Mouse (Mus musculus) hindbrain, embryonic 12.5 days (tissue): Measurements from ENCODE around the gene Gm47995. TPM values are rescaled to one million over a fixed set of nuclear protein-coding genes. Genes with fewer than 3 reads are reported as not detected.
A peak's percentile ranks its signal among the peaks of the same experiment; 100 is the strongest.
"Not testable (repeated sequence)": the region's sequence is repeated elsewhere in the genome, so short reads cannot be mapped to it uniquely, and the experiment has no call there.

ENCODE experiments used
- ATAC-seq: fragments of 200-750 bp; cut with Nextera tagmentation; 2 replicates; pipeline ENCODE4 v1.8.0; 2017; ENCODE audit warnings: moderate TSS enrichment; ENCODE audit not compliant: low FRiP score
- H3K27ac ChIP-seq: fragments of 300-500 bp; sonication (generic); 2 replicates; pipeline ENCODE4 v1.5.1; 2016; ENCODE audit warnings: mild to moderate bottlenecking
- H3K27me3 ChIP-seq: fragments of 300-500 bp; sonication (generic); 2 replicates; pipeline ENCODE4 v1.6.1; 2016; ENCODE audit warnings: mild to moderate bottlenecking
- H3K36me3 ChIP-seq: fragments of 300-500 bp; sonication (generic); 2 replicates; pipeline ENCODE4 v1.6.1; 2016; ENCODE audit warnings: mild to moderate bottlenecking
- H3K4me1 ChIP-seq: fragments of 300-500 bp; sonication (generic); 2 replicates; pipeline ENCODE4 v1.6.1; 2016
- H3K4me2 ChIP-seq: fragments of 300-500 bp; sonication (generic); replicated peaks from 2 replicates; pipeline ENCODE4 v1.6.1; 2016; ENCODE audit warnings: mild to moderate bottlenecking
- H3K4me3 ChIP-seq: fragments of 300-500 bp; sonication (generic); 2 replicates; pipeline ENCODE4 v1.5.1; 2016; ENCODE audit warnings: mild to moderate bottlenecking
- H3K9ac ChIP-seq: fragments of 300-500 bp; sonication (generic); 2 replicates; pipeline ENCODE4 v1.6.1; 2016; ENCODE audit warnings: mild to moderate bottlenecking, moderate library complexity
- H3K9me3 ChIP-seq: fragments of 300-500 bp; sonication (generic); replicated peaks from 2 replicates; pipeline ENCODE4 v1.6.1; 2016; ENCODE audit warnings: mild to moderate bottlenecking
- WGBS: fragments of 180-500 bp; shearing (Covaris S2); methylation state at CpG from one replicate; pipeline ENCODE4 v1.1.7; 2016; 5-methylcytosine and 5-hydroxymethylcytosine counted together
- polyA plus RNA-seq: library from polyadenylated mRNA; unstranded; fragments of >200 nt; fragmentation: Nextera tagmentation; extraction: Ambion mirVana; gene quantifications from 2 replicates; pipeline ENCODE4 v1.2.1, GENCODE M21; 2016

The Gm47995 gene
- polyA plus RNA-seq, 1 experiment from 2014 or later = not detected

- Histone ChIP-seq H3K4me3 (no peak overlapping the region), H3K4me2 (no peak overlapping the region), H3K27ac (no peak overlapping the region), H3K27me3 (no peaks in the 10 kb centered on the region), H3K9me3 (no peaks in the 10 kb centered on the region), H3K9ac (no peak overlapping the region), H3K36me3 (no peaks in the 10 kb centered on the region), H3K4me1 (peaks cover 17% of the 10 kb centered on the region)
- no peak for ATAC-seq
- 78% methylated on average over 3 of the region's 3 CpGs for WGBS
Measured at GRCm38 (mm10) chr1:151168637-151169036, 29.6 kb upstream of the Gm47995 start.

GRCm38 (mm10) chr1:151171572-151172461, 26.4 kb upstream of the Gm47995 start:
- H3K4me1 ChIP-seq = peaks cover 14% of the 10 kb centered on the region
- H3K9me3 ChIP-seq = no peaks in the 10 kb centered on the region
- H3K36me3 ChIP-seq = no peaks in the 10 kb centered on the region
- no peak overlapping the region for H3K4me2 ChIP-seq
- H3K27ac ChIP-seq = no peak overlapping the region
- no peak for ATAC-seq
- no peak overlapping the region for H3K4me3 ChIP-seq
- H3K9ac ChIP-seq = no peak overlapping the region
- WGBS = 78% methylated on average over 2 of the region's 2 CpGs
- H3K27me3 ChIP-seq = no peaks in the 10 kb centered on the region

GRCm38 (mm10) chr1:151177030-151177936, 21.0 kb upstream of the Gm47995 start:
- Histone ChIP-seq H3K36me3 (no peaks in the 10 kb centered on the region), H3K27ac (no peak overlapping the region), H3K4me1 (peaks cover 13% of the 10 kb centered on the region), H3K4me3 (peak overlapping the region; percentile 7), H3K9ac (no peak overlapping the region), H3K4me2 (peak overlapping the region; percentile 36), H3K9me3 (no peaks in the 10 kb centered on the region), H3K27me3 (no peaks in the 10 kb centered on the region)
- WGBS = 6% methylated on average over 9 of the region's 10 CpGs
- peak; percentile 68; the same call in 1 of the 2 replicates for ATAC-seq

- Histone ChIP-seq H3K9me3 (no peaks in the 10 kb centered on the region), H3K4me2 (peak overlapping the region; percentile 36), H3K27ac (0 out of 2 replicates have a peak overlapping the region, but pooled peaks have one; percentile 24), H3K4me3 (peak overlapping the region; percentile 7), H3K9ac (no peak overlapping the region), H3K27me3 (no peaks in the 10 kb centered on the region), H3K36me3 (no peaks in the 10 kb centered on the region), H3K4me1 (peaks cover 13% of the 10 kb centered on the region)
- WGBS = 6% methylated on average over 4 of the region's 4 CpGs
- ATAC-seq = no peak
Measured at GRCm38 (mm10) chr1:151177937-151178271, 20.3 kb upstream of the Gm47995 start.

- no peak overlapping the region for H3K9ac ChIP-seq
- H3K4me2 ChIP-seq = no peak overlapping the region
- H3K4me1 ChIP-seq = peaks cover 13% of the 10 kb centered on the region
- no peaks in the 10 kb centered on the region for H3K27me3 ChIP-seq
- peak; percentile 68 for ATAC-seq
- 22% methylated on average over 2 of the region's 2 CpGs for WGBS
- no peaks in the 10 kb centered on the region for H3K36me3 ChIP-seq
- H3K9me3 ChIP-seq = no peaks in the 10 kb centered on the region
- H3K4me3 ChIP-seq = no peak overlapping the region
- H3K27ac ChIP-seq = no peak overlapping the region
Measured at GRCm38 (mm10) chr1:151178505-151179083, 19.7 kb upstream of the Gm47995 start.

- Histone ChIP-seq H3K27me3 (no peaks in the 10 kb centered on the region), H3K4me1 (peaks cover 13% of the 10 kb centered on the region), H3K36me3 (no peaks in the 10 kb centered on the region), H3K9me3 (no peaks in the 10 kb centered on the region), H3K27ac (no peak overlapping the region), H3K4me3 (no peak overlapping the region), H3K9ac (no peak overlapping the region), H3K4me2 (no peak overlapping the region)
- ATAC-seq = no peak
- WGBS = 85% methylated on average over 2 of the region's 2 CpGs
Measured at GRCm38 (mm10) chr1:151180167-151180566, 18.1 kb upstream of the Gm47995 start.

- H3K4me2 ChIP-seq, H3K27me3 ChIP-seq, H3K36me3 ChIP-seq, H3K9ac ChIP-seq, ATAC-seq, H3K4me3 ChIP-seq, H3K9me3 ChIP-seq, H3K4me1 ChIP-seq, H3K27ac ChIP-seq: not testable (repeated sequence)
- 80% methylated on average over 1 of the region's 7 CpGs for WGBS
Measured at GRCm38 (mm10) chr1:151182266-151182665, 16.0 kb upstream of the Gm47995 start, which contains the start of gene Gm47985. TSS of gene Gm47985 (plus strand) at chr1:151182537.

- H3K4me1 ChIP-seq = not testable (repeated sequence)
Measured at GRCm38 (mm10) chr1:151186186-151186585, 12.1 kb upstream of the Gm47995 start.

GRCm38 (mm10) chr1:151186879-151187424, 11.3 kb upstream of the Gm47995 start:
- 87% methylated on average over 4 of the region's 4 CpGs for WGBS
- not testable (repeated sequence) for H3K4me1 ChIP-seq, H3K4me2 ChIP-seq, H3K9me3 ChIP-seq, H3K4me3 ChIP-seq, H3K27me3 ChIP-seq, H3K36me3 ChIP-seq, ATAC-seq, H3K27ac ChIP-seq, H3K9ac ChIP-seq

More at GRCm38 (mm10) chr1:151186186-151186585, 12.1 kb upstream of the Gm47995 start:
- WGBS = 72% methylated on average over 3 of the region's 3 CpGs
- H3K9ac ChIP-seq, ATAC-seq, H3K27me3 ChIP-seq, H3K4me2 ChIP-seq, H3K4me3 ChIP-seq, H3K36me3 ChIP-seq, H3K27ac ChIP-seq, H3K9me3 ChIP-seq: not testable (repeated sequence)

- H3K27ac ChIP-seq = no peak overlapping the region
- H3K4me1 ChIP-seq = no peaks in the 10 kb centered on the region
- no peaks in the 10 kb centered on the region for H3K36me3 ChIP-seq
- no peaks in the 10 kb centered on the region for H3K9me3 ChIP-seq
- no peak for ATAC-seq
- H3K4me2 ChIP-seq = no peak overlapping the region
- 90% methylated on average over 4 of the region's 4 CpGs for WGBS
- H3K9ac ChIP-seq = no peak overlapping the region
- H3K4me3 ChIP-seq = no peak overlapping the region
- no peaks in the 10 kb centered on the region for H3K27me3 ChIP-seq
Measured at GRCm38 (mm10) chr1:151188469-151188868, 9.8 kb upstream of the Gm47995 start.

- not testable (repeated sequence) for H3K4me1 ChIP-seq, ATAC-seq, H3K9ac ChIP-seq, H3K36me3 ChIP-seq, H3K27ac ChIP-seq, H3K4me3 ChIP-seq, H3K27me3 ChIP-seq, H3K9me3 ChIP-seq, H3K4me2 ChIP-seq
- WGBS = 100% methylated on average over 2 of the region's 7 CpGs
Measured at GRCm38 (mm10) chr1:151192075-151192474, 6.2 kb upstream of the Gm47995 start, which contains the start of gene Gm8947. TSS of gene Gm8947 (plus strand) at chr1:151192376.

- ATAC-seq, H3K9ac ChIP-seq, H3K4me2 ChIP-seq, H3K27me3 ChIP-seq, H3K9me3 ChIP-seq, H3K4me3 ChIP-seq, H3K27ac ChIP-seq, H3K36me3 ChIP-seq, H3K4me1 ChIP-seq: not testable (repeated sequence)
- 93% methylated on average over 15 of the region's 15 CpGs for WGBS
Measured at GRCm38 (mm10) chr1:151192739-151193138, 5.5 kb upstream of the Gm47995 start.
